Mouse (Mus musculus) forebrain, embryonic 12.5 days (tissue): ENCODE results near the gene Mmab. TPM values are rescaled to one million over a fixed set of nuclear protein-coding genes. Genes with fewer than 3 reads are reported as not detected.

ENCODE experiments used
- ATAC-seq: fragments of 200-750 bp; cut with Nextera tagmentation; 2 replicates; pipeline ENCODE4 v1.8.0; 2017; ENCODE audit warnings: moderate TSS enrichment; ENCODE audit not compliant: low FRiP score
- H3K27ac ChIP-seq: fragments of 300-500 bp; sonication (generic); 2 replicates; pipeline ENCODE4 v1.5.1; 2016; ENCODE audit warnings: mild to moderate bottlenecking
- H3K27me3 ChIP-seq: fragments of 300-500 bp; sonication (generic); 2 replicates; pipeline ENCODE4 v1.6.1; 2016; ENCODE audit warnings: mild to moderate bottlenecking
- H3K36me3 ChIP-seq: fragments of 300-500 bp; sonication (generic); replicated peaks from 2 replicates; pipeline ENCODE4 v1.6.1; 2016; ENCODE audit warnings: mild to moderate bottlenecking
- H3K4me1 ChIP-seq: fragments of 300-500 bp; sonication (generic); 2 replicates; pipeline ENCODE4 v1.6.1; 2016
- H3K4me2 ChIP-seq: fragments of 300-500 bp; sonication (generic); 2 replicates; pipeline ENCODE4 v1.6.1; 2016; ENCODE audit warnings: mild to moderate bottlenecking, moderate library complexity
- H3K4me3 ChIP-seq: fragments of 300-500 bp; sonication (generic); replicated peaks from 2 replicates; pipeline ENCODE4 v1.5.1; 2016; ENCODE audit warnings: mild to moderate bottlenecking
- H3K9ac ChIP-seq: fragments of 300-500 bp; sonication (generic); 2 replicates; pipeline ENCODE4 v1.6.1; 2016; ENCODE audit warnings: mild to moderate bottlenecking
- H3K9me3 ChIP-seq: fragments of 300-500 bp; sonication (generic); 2 replicates; pipeline ENCODE4 v1.6.1; 2016
- WGBS: fragments of 180-500 bp; shearing (Covaris S2); methylation state at CpG from one replicate; pipeline ENCODE4 v1.1.7; 2016; 5-methylcytosine and 5-hydroxymethylcytosine counted together
- polyA plus RNA-seq: library from polyadenylated mRNA; unstranded; fragments of >200 nt; fragmentation: Nextera tagmentation; extraction: Ambion mirVana; gene quantifications from 2 replicates; pipeline ENCODE4 v1.2.1, GENCODE M21; 2016

Gene Mmab
- polyA plus RNA-seq, 1 experiment from 2014 or later: 25.9 TPM

GRCm38 (mm10) chr5:114464561-114464960, 20.7 kb upstream of the Mmab start:
- WGBS: 86% methylated on average over 2 of the region's 2 CpGs
- H3K9ac ChIP-seq: no peak overlapping the region
- H3K9me3 ChIP-seq: no peaks in the 10 kb centered on the region
- no peak for ATAC-seq
- no peak overlapping the region for H3K4me2 ChIP-seq
- peaks cover 61% of the 10 kb centered on the region for H3K4me1 ChIP-seq
- no peak overlapping the region for H3K27ac ChIP-seq
- peaks cover 20% of the 10 kb centered on the region for H3K27me3 ChIP-seq
- H3K4me3 ChIP-seq: no peak overlapping the region
- H3K36me3 ChIP-seq: no peaks in the 10 kb centered on the region

- H3K4me2 ChIP-seq: no peak overlapping the region
- H3K27me3 ChIP-seq: peaks cover 14% of the 10 kb centered on the region
- 75% methylated on average over 24 of the region's 24 CpGs for WGBS
- ATAC-seq: no peak
- H3K4me1 ChIP-seq: peaks cover 43% of the 10 kb centered on the region
- no peaks in the 10 kb centered on the region for H3K36me3 ChIP-seq
- no peak overlapping the region for H3K9ac ChIP-seq
- H3K27ac ChIP-seq: no peak overlapping the region
- no peak overlapping the region for H3K4me3 ChIP-seq
- no peaks in the 10 kb centered on the region for H3K9me3 ChIP-seq
Observed at GRCm38 (mm10) chr5:114462067-114463040, 18.5 kb upstream of the Mmab start.

- Histone ChIP-seq H3K27ac (no peak overlapping the region), H3K4me1 (peaks cover 35% of the 10 kb centered on the region), H3K9me3 (no peaks in the 10 kb centered on the region), H3K9ac (no peak overlapping the region), H3K36me3 (no peaks in the 10 kb centered on the region), H3K4me3 (no peak overlapping the region), H3K4me2 (no peak overlapping the region), H3K27me3 (peaks cover 12% of the 10 kb centered on the region)
- ATAC-seq: peak; percentile 60
- 4% methylated on average over 7 of the region's 7 CpGs for WGBS
Observed at GRCm38 (mm10) chr5:114461238-114461637, 17.4 kb upstream of the Mmab start.

- H3K4me3 ChIP-seq: no peak overlapping the region
- H3K36me3 ChIP-seq: peaks cover 27% of the 10 kb centered on the region
- H3K9ac ChIP-seq: no peak overlapping the region
- no peak for ATAC-seq
- H3K4me1 ChIP-seq: peaks cover 16% of the 10 kb centered on the region
- H3K4me2 ChIP-seq: no peak overlapping the region
- 87% methylated on average over 16 of the region's 16 CpGs for whole genome bisulfite sequencing
- no peak overlapping the region for H3K27ac ChIP-seq
- peaks cover 6% of the 10 kb centered on the region; the same call in 1 of the 2 replicates for H3K27me3 ChIP-seq
- H3K9me3 ChIP-seq: no peaks in the 10 kb centered on the region
Observed at GRCm38 (mm10) chr5:114456995-114457605, 13.2 kb upstream of the Mmab start.

GRCm38 (mm10) chr5:114456287-114456686, 12.4 kb upstream of the Mmab start:
- 89% methylated on average over 9 of the region's 9 CpGs for WGBS
- H3K4me1 ChIP-seq: peaks cover 9% of the 10 kb centered on the region
- H3K27ac ChIP-seq: no peak overlapping the region
- no peak overlapping the region for H3K4me3 ChIP-seq
- peaks cover 33% of the 10 kb centered on the region for H3K36me3 ChIP-seq
- H3K9ac ChIP-seq: no peak overlapping the region
- peaks cover 6% of the 10 kb centered on the region; the same call in 1 of the 2 replicates for H3K27me3 ChIP-seq
- H3K4me2 ChIP-seq: no peak overlapping the region
- ATAC-seq: no peak
- no peaks in the 10 kb centered on the region for H3K9me3 ChIP-seq

- no peak overlapping the region for H3K4me3 ChIP-seq
- H3K9me3 ChIP-seq: no peaks in the 10 kb centered on the region
- H3K36me3 ChIP-seq: peaks cover 59% of the 10 kb centered on the region
- H3K4me2 ChIP-seq: no peak overlapping the region
- H3K4me1 ChIP-seq: peaks cover 12% of the 10 kb centered on the region
- no peak for ATAC-seq
- 92% methylated on average over 4 of the region's 4 CpGs for WGBS
- no peaks in the 10 kb centered on the region for H3K27me3 ChIP-seq
- H3K9ac ChIP-seq: no peak overlapping the region
- no peak overlapping the region for H3K27ac ChIP-seq
Observed at GRCm38 (mm10) chr5:114449011-114449410, 5.2 kb upstream of the Mmab start.

- Histone ChIP-seq H3K9ac (peak overlapping the region; percentile 78), H3K27me3 (no peaks in the 10 kb centered on the region), H3K4me2 (peak overlapping the region; percentile 83), H3K36me3 (peaks cover 27% of the 10 kb centered on the region), H3K27ac (no peak overlapping the region), H3K4me1 (peaks cover 19% of the 10 kb centered on the region), H3K4me3 (peak overlapping the region; percentile 80), H3K9me3 (no peaks in the 10 kb centered on the region)
- 1% methylated on average over 21 of the region's 21 CpGs for WGBS
- no peak for ATAC-seq
Observed at GRCm38 (mm10) chr5:114444368-114444692, 470 bp upstream of the Mmab start.

- Histone ChIP-seq H3K4me1 (peaks cover 6% of the 10 kb centered on the region; the same call in 1 of the 2 replicates), H3K4me2 (no peak overlapping the region), H3K4me3 (no peak overlapping the region), H3K27ac (no peak overlapping the region), H3K9ac (no peak overlapping the region), H3K27me3 (no peaks in the 10 kb centered on the region), H3K36me3 (peaks cover 30% of the 10 kb centered on the region), H3K9me3 (no peaks in the 10 kb centered on the region)
- 94% methylated on average over 14 of the region's 14 CpGs for WGBS
- no peak for ATAC-seq
Observed at GRCm38 (mm10) chr5:114435588-114435987, 8.3 kb downstream of the Mmab start.

- Histone ChIP-seq H3K4me1 (peaks cover 6% of the 10 kb centered on the region; the same call in 1 of the 2 replicates), H3K36me3 (peaks cover 30% of the 10 kb centered on the region), H3K4me2 (no peak overlapping the region), H3K4me3 (no peak overlapping the region), H3K9ac (no peak overlapping the region), H3K27ac (no peak overlapping the region), H3K9me3 (no peaks in the 10 kb centered on the region), H3K27me3 (no peaks in the 10 kb centered on the region)
- WGBS: 90% methylated on average over 8 of the region's 8 CpGs
- no peak for ATAC-seq
Observed at GRCm38 (mm10) chr5:114434359-114434758, 9.5 kb downstream of the Mmab start.

GRCm38 (mm10) chr5:114429781-114430180, 14.1 kb downstream of the Mmab start:
- Histone ChIP-seq H3K4me3 (no peak overlapping the region), H3K9me3 (no peaks in the 10 kb centered on the region), H3K27me3 (no peaks in the 10 kb centered on the region), H3K27ac (no peak overlapping the region), H3K4me1 (peaks cover 6% of the 10 kb centered on the region; the same call in 1 of the 2 replicates), H3K4me2 (no peak overlapping the region), H3K9ac (no peak overlapping the region), H3K36me3 (0 out of 2 replicates have a peak, but pooled peaks cover 8% of the 10 kb centered on the region)
- WGBS: 83% methylated on average over 7 of the region's 7 CpGs
- no peak for ATAC-seq

- Histone ChIP-seq H3K4me3 (no peak overlapping the region), H3K36me3 (no peaks in the 10 kb centered on the region), H3K4me2 (no peak overlapping the region), H3K27ac (no peak overlapping the region), H3K9ac (no peak overlapping the region), H3K4me1 (peaks cover 9% of the 10 kb centered on the region; the same call in 1 of the 2 replicates), H3K27me3 (no peaks in the 10 kb centered on the region), H3K9me3 (no peaks in the 10 kb centered on the region)
- 82% methylated on average over 18 of the region's 18 CpGs for WGBS
- no peak for ATAC-seq
Observed at GRCm38 (mm10) chr5:114428621-114429020, 15.2 kb downstream of the Mmab start.

GRCm38 (mm10) chr5:114426732-114427131, 17.1 kb downstream of the Mmab start:
- H3K4me3 ChIP-seq: no peak overlapping the region
- 0 out of 2 replicates have a peak overlapping the region, but pooled peaks have one; percentile 43 for H3K27ac ChIP-seq
- no peaks in the 10 kb centered on the region for H3K36me3 ChIP-seq
- ATAC-seq: no peak
- no peaks in the 10 kb centered on the region for H3K27me3 ChIP-seq
- H3K4me1 ChIP-seq: peaks cover 11% of the 10 kb centered on the region; the same call in 1 of the 2 replicates
- H3K9me3 ChIP-seq: no peaks in the 10 kb centered on the region
- no peak overlapping the region for H3K9ac ChIP-seq
- H3K4me2 ChIP-seq: no peak overlapping the region
- WGBS: 70% methylated on average over 6 of the region's 6 CpGs
